9 mouse cellular contexts compared by ENCODE assay signal in genomic region chr1:131690435-131690834, GRCm38 (mm10). TPM values are rescaled to one million over a fixed set of nuclear protein-coding genes. Genes with fewer than 3 reads are reported as not detected.
DNase-seq lines count a peak whose midpoint lies in the region; ATAC-seq and TF ChIP-seq lines count a peak whose summit lies in the region.
"Had no signal": no experiment of that assay in that cellular context is flagged by ENCODE, and none has a peak within 500 bp of the region (broad histone marks: within the 10 kb centered on the region; RNA-seq: fewer than 3 reads in every experiment).

No protein-coding gene starts in this region.

- H3K9ac ChIP-seq in heart, adult 2 months (ENCODE audit: low read depth, low read length), result no peak overlapping the region
- peak overlapping the region; percentile 28; the same call in 1 of the 2 replicates for H3K9ac ChIP-seq in stomach, embryonic 16.5 days (ENCODE audit: low read length)
- no peak overlapping the region for H3K9ac ChIP-seq in forebrain, embryonic 13.5 days

- intact Hi-C loops in heart, adult 2 months (cut with DNase I), result no loop called here

- peak overlapping the region; percentile 51; the same call in 1 of the 2 replicates for H3K27ac ChIP-seq in heart, adult 2 months
- H3K27ac ChIP-seq in stomach, embryonic 16.5 days (ENCODE audit: low read length), result peak overlapping the region; percentile 72
- no peak overlapping the region for H3K27ac ChIP-seq in forebrain, embryonic 13.5 days
- H3K27ac ChIP-seq: left cerebral cortex, adult 2 months had no signal

- no peaks in the 10 kb centered on the region for H3K36me3 ChIP-seq in heart, adult 2 months (ENCODE audit: control insufficient read depth, insufficient read depth, low read length)
- H3K36me3 ChIP-seq in stomach, embryonic 16.5 days (ENCODE audit: control insufficient read depth, insufficient read depth, low read length), result no peaks in the 10 kb centered on the region
- no peaks in the 10 kb centered on the region for H3K36me3 ChIP-seq in forebrain, embryonic 13.5 days (ENCODE audit: poor library complexity, severe bottlenecking)

- H3K9me3 ChIP-seq in stomach, embryonic 16.5 days (replicated peaks; ENCODE audit: control insufficient read depth, low read length), result no peaks in the 10 kb centered on the region
- H3K9me3 ChIP-seq in forebrain, embryonic 13.5 days (replicated peaks), result no peaks in the 10 kb centered on the region

- TF ChIP-seq CTCF in heart, adult 2 months (IDR thresholded peaks at IDR 0.05), result no peak

- no peak overlapping the region for H3K4me3 ChIP-seq in heart, adult 2 months
- H3K4me3 ChIP-seq in stomach, embryonic 16.5 days (replicated peaks; ENCODE audit: low read length), result no peak overlapping the region; the same call in 1 of the 2 replicates
- no peak overlapping the region for H3K4me3 ChIP-seq in forebrain, embryonic 13.5 days
- H3K4me3 ChIP-seq: left cerebral cortex, adult 2 months had no signal

- no peaks in the 10 kb centered on the region for H3K27me3 ChIP-seq in heart, adult 2 months (ENCODE audit: control insufficient read depth, insufficient read depth, low read length)
- H3K27me3 ChIP-seq in stomach, embryonic 16.5 days (ENCODE audit: control insufficient read depth, insufficient read depth, low read length), result no peaks in the 10 kb centered on the region
- H3K27me3 ChIP-seq in forebrain, embryonic 13.5 days, result no peaks in the 10 kb centered on the region

- peak overlapping the region; percentile 28; the same call in 1 of the 2 replicates for H3K4me2 ChIP-seq in stomach, embryonic 16.5 days (ENCODE audit: low read depth, low read length)
- H3K4me2 ChIP-seq in forebrain, embryonic 13.5 days, result no peak overlapping the region

- no peaks in the 10 kb centered on the region; the same call in 1 of the 2 replicates for H3K4me1 ChIP-seq in heart, adult 2 months (ENCODE audit: control insufficient read depth, insufficient read depth, low read length)
- peaks cover 12% of the 10 kb centered on the region for H3K4me1 ChIP-seq in stomach, embryonic 16.5 days (ENCODE audit: control insufficient read depth, insufficient read depth, low read length)
- no peaks in the 10 kb centered on the region for H3K4me1 ChIP-seq in forebrain, embryonic 13.5 days

- no peaks in the 10 kb centered on the region for H3K79me2 ChIP-seq in heart, adult 2 months (replicated peaks; ENCODE audit: control insufficient read depth, insufficient read depth, low read length)

- WGBS in heart, adult 2 months, result 37% methylated on average over 3 of the region's 3 CpGs
- 17% methylated on average over 3 of the region's 3 CpGs for WGBS in stomach, embryonic 16.5 days
- WGBS in forebrain, embryonic 13.5 days, result 70% methylated on average over 3 of the region's 3 CpGs

- TF ChIP-seq POLR2A in heart, adult 2 months (IDR thresholded peaks at IDR 0.05; ENCODE audit: insufficient read depth, low read depth, low read length), result peak; percentile 55; the same call in 1 of the 2 replicates

- ATAC-seq in stomach, embryonic 16.5 days (ENCODE audit: insufficient read depth, low FRiP score), result peak; percentile 90
- ATAC-seq in forebrain, embryonic 13.5 days, result no peak
- ATAC-seq in cerebellum, adult (ENCODE audit: insufficient number of reproducible peaks, low FRiP score, low TSS enrichment), result no peak

- DNase-seq in right cerebral cortex, postnatal 25 days, result peak; percentile 8
- DNase-seq in right cerebral cortex, postnatal 36 days (ENCODE audit: low spot score in 2 of 2), result no peak
- peak; percentile 77 to 85 for DNase-seq in heart, adult 2 months
- peak; percentile 77 to 80 for DNase-seq in lung, adult 18-20 months
- DNase-seq in c-Kit-positive CD71-positive TER-119-positive erythroid progenitor cells, embryonic 14.5 days (ENCODE audit: low spot score), result no peak

- 0 out of 2 replicates have a peak, but pooled peaks have one; percentile 40 for TF ChIP-seq EP300 in heart, adult 2 months (IDR thresholded peaks at IDR 0.05; ENCODE audit: insufficient read depth, low read depth, low read length)

RNA-seq across cellular contexts. Expression of gene Rab7b, which starts 1.9 kb away (rescaled TPM):
- 1 to 10 TPM; 3.0 to 3.5 TPM for total RNA-seq in heart, adult 2 months (2021)
- 3.7 and 3.9 TPM in 2 replicates for polyA plus RNA-seq in heart, adult 2 months (2012; rRNA removed)
- 12.5 and 16.8 TPM in 2 replicates for polyA plus RNA-seq in stomach, embryonic 16.5 days (2015; fragmentation: Nextera tagmentation; extraction: Ambion mirVana)
- polyA plus RNA-seq in forebrain, embryonic 13.5 days (2015; fragmentation: Nextera tagmentation; extraction: Ambion mirVana), result 0.40 and 0.62 TPM in 2 replicates

RNA-seq across cellular contexts. Expression of gene Ctse, which starts 52.3 kb away (rescaled TPM):
- total RNA-seq in heart, adult 2 months (2021), result under 1 TPM; 0.63 to 0.86 TPM
- 0.39 and 0.70 TPM in 2 replicates for polyA plus RNA-seq in heart, adult 2 months (2012; rRNA removed)
- 134 and 192 TPM in 2 replicates for polyA plus RNA-seq in stomach, embryonic 16.5 days (2015; fragmentation: Nextera tagmentation; extraction: Ambion mirVana)
- not detected in 2 replicates for polyA plus RNA-seq in forebrain, embryonic 13.5 days (2015; fragmentation: Nextera tagmentation; extraction: Ambion mirVana)

RNA-seq across cellular contexts. Expression of gene Slc26a9, which starts 53.4 kb away (rescaled TPM):
- not detected for total RNA-seq in heart, adult 2 months (2021)
- 0.03 and 0.08 TPM in 2 replicates for polyA plus RNA-seq in heart, adult 2 months (2012; rRNA removed)
- 9.7 and 13.2 TPM in 2 replicates for polyA plus RNA-seq in stomach, embryonic 16.5 days (2015; fragmentation: Nextera tagmentation; extraction: Ambion mirVana)
- 0.05 and 0.06 TPM in 2 replicates for polyA plus RNA-seq in forebrain, embryonic 13.5 days (2015; fragmentation: Nextera tagmentation; extraction: Ambion mirVana)

Comparison
In these comparisons a context has a peak if more than half of its experiments do, and no peak if none do; other contexts are left out.
1. DNase-seq: peak in right cerebral cortex, postnatal 25 days (single experiment), heart, adult 2 months (2 of 2) and lung, adult 18-20 months (2 of 2); none in right cerebral cortex, postnatal 36 days (0 of 2) and c-Kit-positive CD71-positive TER-119-positive erythroid progenitor cells, embryonic 14.5 days (single experiment).
2. RNA of gene Ctse, which starts 52.3 kb away (polyA plus RNA-seq): 134 to 192 TPM in stomach, embryonic 16.5 days; 0.39 to 0.70 TPM in heart, adult 2 months and not detected in forebrain, embryonic 13.5 days; every median in the first group is over 10 times any median in the second.